Mouse (Mus musculus): ENCODE measurements around the gene Fam173a.

- no peak for TF ChIP-seq CTCF (IDR thresholded peaks at IDR 0.05)
- TF ChIP-seq EP300 (IDR thresholded peaks at IDR 0.05), result no peak
These were observed 2.3 kb upstream of the Fam173a start for GRCm38 (mm10) chr17:25794998-25795397.
